Mouse (Mus musculus) right cerebral cortex, postnatal 25 days (tissue): ENCODE measurements at regions not wholly inside any gene's neighbourhood (a gene's known extent, or its start where the extent isn't known, plus 50 kb on each side); places are given as distances from the start of the nearest gene placed in this dataset.

Source experiments
- DNase-seq: peaks from one replicate; pipeline ENCODE4 v3.0.0; 2022

- no peak for DNase-seq
These were observed 481.2 kb upstream of the Pmfbp1 start for GRCm38 (mm10) chr8:109012655-109013054.

- DNase-seq, result no peak
These were observed 480.2 kb upstream of the Pmfbp1 start for GRCm38 (mm10) chr8:109013577-109013976.

- DNase-seq, result no peak
These were observed 479.1 kb upstream of the Pmfbp1 start for GRCm38 (mm10) chr8:109014746-109015145.

GRCm38 (mm10) chr8:109019565-109019964 lies 474.3 kb upstream of the Pmfbp1 start:
- DNase-seq, result no peak

- DNase-seq, result no peak
These were observed 473.7 kb upstream of the Pmfbp1 start for GRCm38 (mm10) chr8:109020102-109020501.

GRCm38 (mm10) chr8:109027923-109028322 lies 465.9 kb upstream of the Pmfbp1 start:
- DNase-seq, result no peak

- DNase-seq, result no peak
These were observed 440.2 kb upstream of the Pmfbp1 start for GRCm38 (mm10) chr8:109053608-109054007.

- DNase-seq, result no peak
These were observed 434.7 kb upstream of the Pmfbp1 start for GRCm38 (mm10) chr8:109059152-109059551.

GRCm38 (mm10) chr8:109062376-109062775 lies 431.5 kb upstream of the Pmfbp1 start:
- no peak for DNase-seq

GRCm38 (mm10) chr8:109073715-109074114 lies 420.1 kb upstream of the Pmfbp1 start:
- no peak for DNase-seq

- DNase-seq, result no peak
These were observed 418.8 kb upstream of the Pmfbp1 start for GRCm38 (mm10) chr8:109075006-109075405.

- DNase-seq, result no peak
These were observed 414.6 kb upstream of the Pmfbp1 start for GRCm38 (mm10) chr8:109079223-109079622.

- DNase-seq, result no peak
These were observed 412.5 kb upstream of the Pmfbp1 start for GRCm38 (mm10) chr8:109081295-109081694.

GRCm38 (mm10) chr8:109085134-109085533 lies 408.7 kb upstream of the Pmfbp1 start:
- no peak for DNase-seq

GRCm38 (mm10) chr8:109087781-109088180 lies 406.0 kb upstream of the Pmfbp1 start:
- DNase-seq, result no peak

- no peak for DNase-seq
These were observed 394.2 kb upstream of the Pmfbp1 start for GRCm38 (mm10) chr8:109099671-109100070.

- no peak for DNase-seq
These were observed 392.4 kb upstream of the Pmfbp1 start for GRCm38 (mm10) chr8:109101416-109101815.

- DNase-seq, result no peak
These were observed 389.0 kb upstream of the Pmfbp1 start for GRCm38 (mm10) chr8:109104798-109105326.

GRCm38 (mm10) chr8:109105693-109106092 lies 388.1 kb upstream of the Pmfbp1 start:
- no peak for DNase-seq

GRCm38 (mm10) chr8:109106971-109107370 lies 386.9 kb upstream of the Pmfbp1 start:
- DNase-seq, result no peak

GRCm38 (mm10) chr8:109107762-109108161 lies 386.1 kb upstream of the Pmfbp1 start:
- DNase-seq, result no peak

GRCm38 (mm10) chr8:109109390-109109789 lies 384.4 kb upstream of the Pmfbp1 start:
- DNase-seq, result no peak

- DNase-seq, result no peak
These were observed 372.1 kb upstream of the Pmfbp1 start for GRCm38 (mm10) chr8:109121776-109122175.

- no peak for DNase-seq
These were observed 351.2 kb upstream of the Pmfbp1 start for GRCm38 (mm10) chr8:109142495-109143158.

- no peak for DNase-seq
These were observed 342.1 kb upstream of the Pmfbp1 start for GRCm38 (mm10) chr8:109151711-109152110.
